Mouse (Mus musculus) thymus, postnatal 14 days (tissue): ENCODE data around the gene Gm28051.

Experiments used
- DNase-seq: peaks from one replicate; pipeline ENCODE4 v3.0.0; 2021

The Gm28051 gene

GRCm38 (mm10) chr12:102742056-102742455 lies 15.5 kb downstream of the Gm28051 start:
- DNase-seq: no peak

- DNase-seq: peak; percentile 65
Observed at GRCm38 (mm10) chr12:102740285-102740684, 17.3 kb downstream of the Gm28051 start.

- DNase-seq: no peak
Observed at GRCm38 (mm10) chr12:102739096-102739495, 18.5 kb downstream of the Gm28051 start.

- peak; percentile 74 for DNase-seq
Observed at GRCm38 (mm10) chr12:102733381-102733780, 24.2 kb downstream of the Gm28051 start.

- no peak for DNase-seq
Observed at GRCm38 (mm10) chr12:102730798-102731619, 26.6 kb downstream of the Gm28051 start.

GRCm38 (mm10) chr12:102729855-102730797 lies 27.4 kb downstream of the Gm28051 start:
- peak; percentile 76 for DNase-seq

- DNase-seq: no peak
Observed at GRCm38 (mm10) chr12:102725761-102726175, 31.8 kb downstream of the Gm28051 start.

- DNase-seq: no peak
Observed at GRCm38 (mm10) chr12:102725146-102725545, 32.4 kb downstream of the Gm28051 start.

- no peak for DNase-seq
Observed at GRCm38 (mm10) chr12:102723861-102724260, 33.7 kb downstream of the Gm28051 start.

GRCm38 (mm10) chr12:102722966-102723365 lies 34.6 kb downstream of the Gm28051 start:
- no peak for DNase-seq

- peak; percentile 81 for DNase-seq
Observed at GRCm38 (mm10) chr12:102722451-102722850, 35.1 kb downstream of the Gm28051 start.

- DNase-seq: peak; percentile 58
Observed at GRCm38 (mm10) chr12:102719552-102720315, 37.8 kb downstream of the Gm28051 start.

- DNase-seq: no peak
Observed at GRCm38 (mm10) chr12:102714654-102715395, 42.7 kb downstream of the Gm28051 start.

- no peak for DNase-seq
Observed at GRCm38 (mm10) chr12:102714116-102714515, 43.4 kb downstream of the Gm28051 start.

GRCm38 (mm10) chr12:102713153-102713865 lies 44.3 kb downstream of the Gm28051 start:
- DNase-seq: no peak

- no peak for DNase-seq
Observed at GRCm38 (mm10) chr12:102710851-102711375, 46.7 kb downstream of the Gm28051 start.

- DNase-seq: no peak
Observed at GRCm38 (mm10) chr12:102709896-102710295, 47.7 kb downstream of the Gm28051 start.

- DNase-seq: no peak
Observed at GRCm38 (mm10) chr12:102708220-102708619, 49.3 kb downstream of the Gm28051 start.

GRCm38 (mm10) chr12:102706833-102707463 lies 50.6 kb downstream of the Gm28051 start:
- no peak for DNase-seq

- no peak for DNase-seq
Observed at GRCm38 (mm10) chr12:102705906-102706640, 51.5 kb downstream of the Gm28051 start.
